Mouse (Mus musculus): Measurements from ENCODE around the gene Zeb2. TPM values are rescaled to one million over a fixed set of nuclear protein-coding genes. Genes with fewer than 3 reads are reported as not detected.

Gene Zeb2
- polyA plus RNA-seq, 1 experiment, result 59.0 TPM

DNA sequence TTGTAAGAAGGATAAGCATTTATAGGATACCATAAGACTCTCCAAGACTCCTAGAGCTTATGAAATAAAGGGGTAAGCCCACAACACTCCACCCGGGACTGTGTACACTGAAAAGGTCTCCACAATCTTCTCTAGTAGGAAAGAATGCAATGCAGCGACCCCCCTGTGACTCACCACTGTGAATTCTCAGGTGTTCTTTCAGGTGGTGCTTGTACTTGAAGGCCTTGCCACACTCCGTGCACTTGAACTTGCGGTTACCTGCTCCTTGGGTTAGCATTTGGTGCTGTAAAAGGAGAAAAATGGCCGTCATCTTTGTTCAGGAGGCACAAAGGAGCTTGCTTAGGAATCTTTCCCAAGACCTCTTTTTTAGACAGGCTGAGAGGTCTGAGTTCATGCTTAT, 118.5 kb downstream of the Zeb2 start:
- 81% methylated on average over 5 of the region's 5 CpGs for WGBS
- Histone ChIP-seq H3K4me1 (ENCODE audit: control insufficient read depth, insufficient read depth, low read length) (no peaks in the 10 kb centered on the region), H3K4me3 (replicated peaks; ENCODE audit: extremely low read depth, low read depth, low read length) (no peak overlapping the region)
- DNase-seq, result no peak
- TF ChIP-seq CTCF (IDR thresholded peaks at IDR 0.05; ENCODE audit: insufficient read depth, low read length) (no peak), POLR2A (IDR thresholded peaks at IDR 0.05; ENCODE audit: borderline replicate concordance, extremely low read depth, low read depth, low read length) (no peak)

DNA sequence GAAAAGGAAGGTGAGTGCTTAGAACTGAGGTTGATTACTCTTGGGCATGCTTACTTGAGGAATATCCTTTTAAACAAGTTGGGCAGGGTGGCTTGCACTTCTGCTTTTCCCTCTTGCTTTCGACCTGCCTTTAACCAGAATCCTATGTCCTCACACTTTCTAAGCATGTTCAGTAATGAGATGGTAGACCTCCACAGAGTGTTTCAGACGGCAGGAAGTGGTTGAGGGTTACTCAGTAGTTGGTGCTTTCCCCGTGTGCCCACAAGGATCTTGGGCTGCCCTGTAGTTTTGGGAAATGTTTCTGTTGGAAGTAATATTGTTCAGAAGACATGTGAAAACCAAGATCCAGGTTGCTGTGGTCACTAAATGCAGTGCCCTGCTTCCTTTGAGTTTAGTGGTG, 135.5 kb downstream of the Zeb2 start:
- H3K4me3 ChIP-seq (replicated peaks; ENCODE audit: extremely low read depth, low read depth, low read length), result no peak overlapping the region
- TF ChIP-seq POLR2A (IDR thresholded peaks at IDR 0.05; ENCODE audit: borderline replicate concordance, extremely low read depth, low read depth, low read length) (no peak), CTCF (IDR thresholded peaks at IDR 0.05; ENCODE audit: insufficient read depth, low read length) (no peak)
- H3K4me1 ChIP-seq (ENCODE audit: control insufficient read depth, insufficient read depth, low read length), result peaks cover 2% of the 10 kb centered on the region; the same call in 1 of the 2 replicates
- no peak for DNase-seq
- 61% methylated on average over 3 of the region's 3 CpGs for WGBS

DNA sequence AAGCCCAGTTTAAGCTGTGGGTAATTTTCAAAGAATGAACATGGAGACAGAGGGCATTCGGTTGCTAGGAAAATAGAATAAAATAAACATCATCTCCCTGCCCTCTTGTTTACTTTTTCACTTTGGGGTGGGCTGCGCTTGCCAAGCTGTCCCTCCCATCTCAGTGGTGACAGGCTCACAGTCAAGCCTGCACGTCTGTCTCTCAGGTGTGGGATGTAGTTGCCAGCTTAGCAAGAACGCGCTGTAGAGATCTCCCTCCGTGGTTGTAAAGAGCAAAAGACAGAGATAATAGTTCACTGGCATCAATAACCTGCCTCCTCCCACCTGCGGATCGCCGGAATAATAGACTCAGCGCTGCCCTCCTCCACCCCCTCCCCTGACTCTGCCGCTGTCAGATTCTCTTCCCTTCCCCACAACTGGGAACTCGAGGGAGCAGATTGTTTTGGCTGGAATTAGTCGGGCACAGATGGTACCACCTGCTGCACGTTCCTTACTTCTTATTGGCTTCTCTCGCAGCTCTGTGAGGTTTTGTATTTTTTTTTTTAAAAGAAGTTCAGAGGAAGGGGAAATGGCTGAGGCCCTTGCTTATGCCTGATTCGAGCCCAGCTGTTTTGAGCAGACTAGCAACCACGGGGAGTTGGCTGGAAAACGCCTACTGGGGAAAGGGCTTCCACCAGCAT, 138.0 kb downstream of the Zeb2 start:
- H3K4me1 ChIP-seq (ENCODE audit: control insufficient read depth, insufficient read depth, low read length), result peaks cover 2% of the 10 kb centered on the region; the same call in 1 of the 2 replicates
- no peak overlapping the region for H3K4me3 ChIP-seq (replicated peaks; ENCODE audit: extremely low read depth, low read depth, low read length)
- 6% methylated on average over 18 of the region's 18 CpGs for WGBS
- no peak for DNase-seq
- TF ChIP-seq CTCF (IDR thresholded peaks at IDR 0.05; ENCODE audit: insufficient read depth, low read length), result no peak
- TF ChIP-seq POLR2A (IDR thresholded peaks at IDR 0.05; ENCODE audit: borderline replicate concordance, extremely low read depth, low read depth, low read length), result no peak

DNA sequence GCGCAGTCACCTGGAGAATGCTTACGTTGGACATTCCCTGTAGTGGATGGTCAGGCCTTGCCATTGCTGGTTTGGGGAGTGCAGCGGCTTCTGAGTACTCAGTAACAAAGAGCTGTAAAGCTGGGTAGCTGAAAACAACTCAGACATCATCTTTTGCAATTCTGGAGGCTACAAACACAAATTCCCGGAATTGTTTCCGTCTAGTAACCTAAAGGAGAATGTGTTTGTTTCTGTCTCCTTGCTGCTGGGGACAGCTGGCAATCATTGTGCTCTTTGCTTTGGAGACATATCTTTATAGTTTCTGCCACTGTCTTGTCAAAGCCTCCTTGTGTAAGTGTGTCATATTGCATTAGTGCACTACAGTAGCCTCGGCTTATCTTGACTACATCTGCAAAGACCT, 139.2 kb downstream of the Zeb2 start:
- TF ChIP-seq POLR2A (IDR thresholded peaks at IDR 0.05; ENCODE audit: borderline replicate concordance, extremely low read depth, low read depth, low read length) (no peak), CTCF (IDR thresholded peaks at IDR 0.05; ENCODE audit: insufficient read depth, low read length) (no peak)
- Histone ChIP-seq H3K4me1 (ENCODE audit: control insufficient read depth, insufficient read depth, low read length) (peaks cover 2% of the 10 kb centered on the region; the same call in 1 of the 2 replicates), H3K4me3 (replicated peaks; ENCODE audit: extremely low read depth, low read depth, low read length) (no peak overlapping the region)
- DNase-seq, result no peak
- WGBS, result 68% methylated on average over 6 of the region's 6 CpGs

DNA sequence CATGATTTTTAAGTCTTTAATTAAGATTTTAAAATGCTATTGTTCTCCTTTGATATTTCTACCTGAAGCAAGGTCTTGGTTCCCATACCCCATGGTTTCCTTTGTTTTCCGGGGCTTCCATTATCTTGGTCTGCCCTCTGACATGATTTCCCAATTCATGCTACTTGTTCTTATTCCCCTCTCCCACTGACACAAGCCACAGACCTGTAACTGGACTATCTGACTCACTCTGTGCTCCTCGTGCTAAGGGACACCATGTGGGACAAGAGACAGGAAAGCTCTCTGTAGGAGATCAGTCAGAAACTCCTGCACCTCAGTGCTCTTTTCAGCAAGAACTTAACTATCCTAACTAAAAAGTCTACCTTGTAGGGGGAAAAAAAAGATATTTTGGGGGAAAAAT, 139.6 kb downstream of the Zeb2 start:
- WGBS, result 73% methylated on average over 2 of the region's 2 CpGs
- Histone ChIP-seq H3K4me3 (replicated peaks; ENCODE audit: extremely low read depth, low read depth, low read length) (no peak overlapping the region), H3K4me1 (ENCODE audit: control insufficient read depth, insufficient read depth, low read length) (peaks cover 2% of the 10 kb centered on the region; the same call in 1 of the 2 replicates)
- TF ChIP-seq POLR2A (IDR thresholded peaks at IDR 0.05; ENCODE audit: borderline replicate concordance, extremely low read depth, low read depth, low read length) (no peak), CTCF (IDR thresholded peaks at IDR 0.05; ENCODE audit: insufficient read depth, low read length) (no peak)
- DNase-seq, result no peak

DNA sequence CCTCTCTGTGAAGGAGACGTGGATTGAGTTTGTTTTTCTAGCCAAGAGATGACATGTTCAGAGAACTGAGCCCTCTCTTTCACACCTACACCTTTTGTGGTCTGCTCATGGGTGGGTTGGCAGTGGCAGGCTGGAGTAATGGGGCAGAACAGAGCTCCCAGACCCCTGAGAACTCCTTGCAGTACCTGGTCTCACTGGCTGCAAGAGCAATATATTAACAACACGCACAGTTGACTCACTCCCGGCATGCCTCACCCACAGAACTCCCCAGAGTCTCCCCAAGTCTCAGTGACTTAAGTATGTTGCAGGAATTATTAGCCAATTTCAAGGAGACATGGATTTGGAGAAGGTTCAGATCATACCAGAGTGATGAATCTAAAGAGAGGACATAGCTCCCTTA, 140.1 kb downstream of the Zeb2 start:
- WGBS, result 78% methylated on average over 3 of the region's 3 CpGs
- no peak for TF ChIP-seq CTCF (IDR thresholded peaks at IDR 0.05; ENCODE audit: insufficient read depth, low read length)
- TF ChIP-seq POLR2A (IDR thresholded peaks at IDR 0.05; ENCODE audit: borderline replicate concordance, extremely low read depth, low read depth, low read length), result no peak
- H3K4me1 ChIP-seq (ENCODE audit: control insufficient read depth, insufficient read depth, low read length), result peaks cover 2% of the 10 kb centered on the region; the same call in 1 of the 2 replicates
- no peak for DNase-seq
- H3K4me3 ChIP-seq (replicated peaks; ENCODE audit: extremely low read depth, low read depth, low read length), result no peak overlapping the region

DNA sequence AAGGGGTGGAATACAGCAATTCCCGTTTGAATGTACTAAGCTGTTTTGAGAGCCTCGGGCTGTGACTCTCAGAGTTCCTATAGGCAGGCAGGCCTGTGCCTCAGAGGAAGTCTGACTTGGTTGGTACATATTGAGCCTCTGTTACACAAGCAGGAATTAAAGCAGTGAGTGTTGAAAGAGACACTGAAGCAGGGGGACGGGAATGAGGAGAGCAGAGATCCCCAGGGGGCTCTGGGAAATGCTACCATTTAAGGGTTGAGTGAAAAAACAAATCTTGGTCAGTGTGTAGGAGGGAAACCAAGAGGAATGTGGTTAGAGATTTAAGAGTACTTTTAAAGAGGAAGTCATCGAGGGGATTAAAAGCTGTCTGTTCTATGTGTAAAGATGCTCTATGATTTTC, 140.7 kb downstream of the Zeb2 start:
- WGBS, result 58% methylated on average over 4 of the region's 4 CpGs
- TF ChIP-seq CTCF (IDR thresholded peaks at IDR 0.05; ENCODE audit: insufficient read depth, low read length) (no peak), POLR2A (IDR thresholded peaks at IDR 0.05; ENCODE audit: borderline replicate concordance, extremely low read depth, low read depth, low read length) (no peak)
- no peak overlapping the region for H3K4me3 ChIP-seq (replicated peaks; ENCODE audit: extremely low read depth, low read depth, low read length)
- peaks cover 2% of the 10 kb centered on the region; the same call in 1 of the 2 replicates for H3K4me1 ChIP-seq (ENCODE audit: control insufficient read depth, insufficient read depth, low read length)
- no peak for DNase-seq

DNA sequence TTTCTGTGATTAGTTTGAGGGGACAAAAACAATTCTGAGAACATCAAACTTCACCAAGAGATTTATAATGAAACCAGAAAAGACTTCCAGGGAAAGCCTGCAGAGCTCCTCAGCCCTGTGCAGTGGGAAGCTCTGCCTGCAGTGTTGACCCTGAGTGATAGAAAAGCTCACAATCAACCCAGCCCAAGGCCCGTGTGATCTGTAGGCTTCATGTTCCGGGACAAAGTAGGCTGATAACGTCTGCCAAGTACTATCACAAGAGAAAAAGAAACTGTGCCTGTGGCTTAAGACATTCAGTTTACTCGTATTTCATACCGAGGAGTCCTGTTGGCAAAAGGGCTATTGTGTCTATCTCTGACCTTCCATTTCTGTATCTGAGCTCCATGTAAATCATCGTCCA, 143.4 kb downstream of the Zeb2 start:
- TF ChIP-seq POLR2A (IDR thresholded peaks at IDR 0.05; ENCODE audit: borderline replicate concordance, extremely low read depth, low read depth, low read length) (no peak), CTCF (IDR thresholded peaks at IDR 0.05; ENCODE audit: insufficient read depth, low read length) (no peak)
- H3K4me3 ChIP-seq (replicated peaks; ENCODE audit: extremely low read depth, low read depth, low read length), result no peak overlapping the region
- H3K4me1 ChIP-seq (ENCODE audit: control insufficient read depth, insufficient read depth, low read length), result no peaks in the 10 kb centered on the region; the same call in 1 of the 2 replicates
- 77% methylated on average over 6 of the region's 6 CpGs for WGBS
- no peak for DNase-seq

DNA sequence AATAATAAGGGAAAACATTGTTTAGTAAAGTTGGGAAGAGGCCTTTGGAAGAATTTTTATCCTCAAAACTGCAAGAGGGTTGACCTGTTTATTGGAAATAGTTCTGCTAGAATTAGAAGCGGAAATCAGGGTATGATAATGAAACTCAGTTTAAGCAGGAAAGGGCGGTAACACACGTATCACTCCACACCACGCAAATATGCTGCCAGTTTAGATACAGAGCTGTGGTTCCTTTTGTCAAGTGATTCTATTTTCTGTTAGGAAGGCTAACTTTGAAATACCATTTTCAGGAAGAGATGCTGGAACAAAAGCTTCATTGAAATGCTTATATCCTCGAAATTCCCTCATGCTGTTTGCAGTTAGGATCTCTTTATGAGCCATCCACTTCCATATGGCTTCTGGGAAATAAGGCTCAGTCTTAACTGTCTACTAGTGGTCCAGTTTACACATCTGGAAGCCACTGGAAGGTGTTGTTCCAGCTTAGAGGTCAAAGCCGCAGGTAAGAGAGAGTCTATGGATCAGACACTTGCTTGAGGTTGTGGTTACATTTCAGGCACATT, 147.0 kb downstream of the Zeb2 start:
- TF ChIP-seq CTCF (IDR thresholded peaks at IDR 0.05; ENCODE audit: insufficient read depth, low read length), result no peak
- TF ChIP-seq POLR2A (IDR thresholded peaks at IDR 0.05; ENCODE audit: borderline replicate concordance, extremely low read depth, low read depth, low read length), result no peak
- 77% methylated on average over 6 of the region's 6 CpGs for WGBS
- no peak for DNase-seq
- no peaks in the 10 kb centered on the region for H3K4me1 ChIP-seq (ENCODE audit: control insufficient read depth, insufficient read depth, low read length)
- no peak overlapping the region for H3K4me3 ChIP-seq (replicated peaks; ENCODE audit: extremely low read depth, low read depth, low read length)

DNA sequence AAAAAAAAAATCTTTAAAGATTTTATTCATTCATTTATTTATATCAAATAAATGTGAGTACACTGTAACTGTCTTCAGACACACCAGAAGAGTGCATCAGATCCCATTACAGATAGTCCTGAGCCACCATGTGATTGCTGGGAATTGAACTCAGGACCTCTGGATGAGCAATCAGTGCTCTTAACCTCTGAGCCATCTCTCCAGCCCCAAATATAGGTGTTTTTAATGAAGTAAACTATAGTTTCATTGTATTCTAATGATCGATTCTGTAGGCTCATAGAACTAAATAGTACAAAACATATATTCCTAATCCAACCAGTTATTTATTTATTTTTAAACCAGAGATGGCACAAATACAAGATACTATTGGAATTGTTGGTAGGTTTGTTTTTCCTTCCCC, 147.6 kb downstream of the Zeb2 start:
- 100% methylated on average over 1 of the region's 1 CpGs for WGBS
- TF ChIP-seq CTCF (IDR thresholded peaks at IDR 0.05; ENCODE audit: insufficient read depth, low read length) (no peak), POLR2A (IDR thresholded peaks at IDR 0.05; ENCODE audit: borderline replicate concordance, extremely low read depth, low read depth, low read length) (no peak)
- no peaks in the 10 kb centered on the region for H3K4me1 ChIP-seq (ENCODE audit: control insufficient read depth, insufficient read depth, low read length)
- no peak overlapping the region for H3K4me3 ChIP-seq (replicated peaks; ENCODE audit: extremely low read depth, low read depth, low read length)
- DNase-seq, result no peak
